In genomic region chr7:73664962-73665361, GRCm38 (mm10) we compare ENCODE assay signal across 22 mouse cellular contexts.
DNase-seq lines count a peak whose midpoint lies in the region; ATAC-seq and TF ChIP-seq lines count a peak whose summit lies in the region.
"Had no signal": no experiment of that assay in that cellular context is flagged by ENCODE, and none has a peak within 500 bp of the region (broad histone marks: within the 10 kb centered on the region; RNA-seq: fewer than 3 reads in every experiment).

No protein-coding gene starts in this region.

- H3K27ac ChIP-seq in limb, embryonic 13.5 days: no peak overlapping the region
- H3K27ac ChIP-seq in limb, embryonic 10.5 days: no peak overlapping the region
- no peak overlapping the region for H3K27ac ChIP-seq in embryonic facial prominence, embryonic 15.5 days (replicated peaks)
- H3K27ac ChIP-seq in limb, embryonic 14.5 days (replicated peaks; ENCODE audit: low read depth, low read length): no peak overlapping the region
- no peak overlapping the region for H3K27ac ChIP-seq in forebrain, embryonic 11.5 days (ENCODE audit: low read depth, low read length)
- H3K27ac ChIP-seq: embryonic facial prominence, embryonic 12.5 days; forebrain, embryonic 12.5 days had no signal

- ATAC-seq in limb, embryonic 13.5 days (ENCODE audit: low FRiP score, low read depth): peak; percentile 39; the same call in 1 of the 2 replicates
- 0 out of 2 replicates have a peak, but pooled peaks have one; percentile 13 for ATAC-seq in embryonic facial prominence, embryonic 15.5 days (ENCODE audit: insufficient number of reproducible peaks, low FRiP score, low TSS enrichment, low read depth)
- ATAC-seq in limb, embryonic 14.5 days (ENCODE audit: low FRiP score, low read depth): peak; percentile 54
- no peak for ATAC-seq in forebrain, embryonic 11.5 days (replicated peaks; ENCODE audit: low FRiP score)
- ATAC-seq: forebrain, embryonic 14.5 days; forebrain, embryonic 16.5 days had no signal

- peaks cover 6% of the 10 kb centered on the region; the same call in 1 of the 2 replicates for H3K4me1 ChIP-seq in limb, embryonic 13.5 days
- H3K4me1 ChIP-seq in limb, embryonic 10.5 days: no peaks in the 10 kb centered on the region
- H3K4me1 ChIP-seq in embryonic facial prominence, embryonic 15.5 days: no peaks in the 10 kb centered on the region
- H3K4me1 ChIP-seq in limb, embryonic 14.5 days (ENCODE audit: control insufficient read depth, insufficient read depth, low read length): 0 out of 2 replicates have a peak, but pooled peaks cover 3% of the 10 kb centered on the region
- no peaks in the 10 kb centered on the region for H3K4me1 ChIP-seq in forebrain, embryonic 11.5 days (replicated peaks; ENCODE audit: control insufficient read depth, insufficient read depth, low read length)

- H3K9ac ChIP-seq in limb, embryonic 13.5 days: no peak overlapping the region
- H3K9ac ChIP-seq in embryonic facial prominence, embryonic 15.5 days: no peak overlapping the region
- no peak overlapping the region for H3K9ac ChIP-seq in limb, embryonic 14.5 days (ENCODE audit: low read depth, low read length, severe bottlenecking)
- no peak overlapping the region for H3K9ac ChIP-seq in forebrain, embryonic 11.5 days (ENCODE audit: low read length)
- H3K9ac ChIP-seq: embryonic facial prominence, embryonic 12.5 days; forebrain, embryonic 12.5 days had no signal

- no peak for TF ChIP-seq POLR2A in limb, embryonic 14.5 days (IDR thresholded peaks at IDR 0.05; ENCODE audit: borderline replicate concordance, extremely low read depth, insufficient read depth, insufficient read length)

- intact Hi-C loops in left cerebral cortex, postnatal 4 days (cut with DNase I): no loop called here

- 74% methylated on average over 6 of the region's 6 CpGs for WGBS in limb, embryonic 13.5 days
- 78% methylated on average over 6 of the region's 6 CpGs for WGBS in limb, embryonic 10.5 days
- 54% methylated on average over 6 of the region's 6 CpGs for WGBS in embryonic facial prominence, embryonic 15.5 days
- 74% methylated on average over 6 of the region's 6 CpGs for WGBS in limb, embryonic 14.5 days
- 66% methylated on average over 6 of the region's 6 CpGs for WGBS in forebrain, embryonic 11.5 days

- H3K27me3 ChIP-seq in limb, embryonic 13.5 days: no peaks in the 10 kb centered on the region
- H3K27me3 ChIP-seq in limb, embryonic 10.5 days (ENCODE audit: low read depth, poor library complexity, severe bottlenecking): no peaks in the 10 kb centered on the region
- no peaks in the 10 kb centered on the region for H3K27me3 ChIP-seq in embryonic facial prominence, embryonic 15.5 days
- no peaks in the 10 kb centered on the region for H3K27me3 ChIP-seq in limb, embryonic 14.5 days (ENCODE audit: control insufficient read depth, insufficient read depth, low read length)
- no peaks in the 10 kb centered on the region for H3K27me3 ChIP-seq in forebrain, embryonic 11.5 days (ENCODE audit: control insufficient read depth, insufficient read depth, low read length)
- H3K27me3 ChIP-seq: embryonic facial prominence, embryonic 12.5 days; forebrain, embryonic 12.5 days had no signal

- no peak overlapping the region for H3K4me3 ChIP-seq in limb, embryonic 13.5 days
- no peak overlapping the region for H3K4me3 ChIP-seq in limb, embryonic 10.5 days
- H3K4me3 ChIP-seq in embryonic facial prominence, embryonic 15.5 days (replicated peaks): no peak overlapping the region
- no peak overlapping the region for H3K4me3 ChIP-seq in limb, embryonic 14.5 days (replicated peaks; ENCODE audit: low read length)
- no peak overlapping the region for H3K4me3 ChIP-seq in forebrain, embryonic 11.5 days (ENCODE audit: low read depth, low read length)
- H3K4me3 ChIP-seq: embryonic facial prominence, embryonic 12.5 days; forebrain, embryonic 12.5 days had no signal

- 0 out of 2 replicates have a peak, but pooled peaks cover 3% of the 10 kb centered on the region for H3K9me3 ChIP-seq in limb, embryonic 13.5 days
- H3K9me3 ChIP-seq in limb, embryonic 10.5 days (replicated peaks): no peaks in the 10 kb centered on the region
- no peaks in the 10 kb centered on the region for H3K9me3 ChIP-seq in embryonic facial prominence, embryonic 15.5 days (replicated peaks)
- no peaks in the 10 kb centered on the region for H3K9me3 ChIP-seq in limb, embryonic 14.5 days (ENCODE audit: control insufficient read depth, low read length)
- no peaks in the 10 kb centered on the region for H3K9me3 ChIP-seq in forebrain, embryonic 11.5 days (ENCODE audit: control insufficient read depth, low read length)
- H3K9me3 ChIP-seq: embryonic facial prominence, embryonic 12.5 days; forebrain, embryonic 12.5 days had no signal

- H3K36me3 ChIP-seq in limb, embryonic 13.5 days: no peaks in the 10 kb centered on the region
- H3K36me3 ChIP-seq in limb, embryonic 10.5 days: no peaks in the 10 kb centered on the region
- H3K36me3 ChIP-seq in embryonic facial prominence, embryonic 15.5 days: no peaks in the 10 kb centered on the region
- H3K36me3 ChIP-seq in limb, embryonic 14.5 days (ENCODE audit: control insufficient read depth, insufficient read depth, low read length): no peaks in the 10 kb centered on the region
- H3K36me3 ChIP-seq in forebrain, embryonic 11.5 days (ENCODE audit: control insufficient read depth, insufficient read depth, low read length): no peaks in the 10 kb centered on the region
- H3K36me3 ChIP-seq: embryonic facial prominence, embryonic 12.5 days; forebrain, embryonic 12.5 days had no signal

- DNase-seq in heart, adult 11 months: peak; percentile 74
- DNase-seq in heart, adult 18-20 months: no peak
- no peak for DNase-seq in limb, embryonic 10.5 days (ENCODE audit: low spot score)
- no peak for DNase-seq in limb, embryonic 14.5 days (ENCODE audit: low spot score)
- DNase-seq in left cerebral cortex, postnatal 4 days: no peak
- no peak for DNase-seq in forebrain, embryonic 11.5 days (ENCODE audit: low spot score)
- DNase-seq: adrenal gland, adult 2 months; adrenal gland, postnatal 10 days; adrenal gland, postnatal 25 days; cerebellum, adult 11 months; cerebellum, adult 18-20 months; cerebellum, adult 8-10 months; cerebellum, adult 9-11 months; cerebellum, postnatal 14 days; cerebellum, postnatal 36 days; embryo, embryonic 11 days had no signal

- no peak overlapping the region for H3K4me2 ChIP-seq in limb, embryonic 13.5 days (replicated peaks)
- H3K4me2 ChIP-seq in embryonic facial prominence, embryonic 15.5 days (replicated peaks): no peak overlapping the region
- H3K4me2 ChIP-seq in limb, embryonic 14.5 days (replicated peaks; ENCODE audit: low read depth, low read length, severe bottlenecking): no peak overlapping the region
- no peak overlapping the region for H3K4me2 ChIP-seq in forebrain, embryonic 11.5 days (ENCODE audit: low read depth, low read length, severe bottlenecking)
- H3K4me2 ChIP-seq: embryonic facial prominence, embryonic 12.5 days; forebrain, embryonic 12.5 days had no signal
